Mouse (Mus musculus): ENCODE results near the gene Rdh13. TPM values are rescaled to one million over a fixed set of nuclear protein-coding genes. Genes with fewer than 3 reads are reported as not detected.

The Rdh13 gene
- total and polyA plus RNA-seq, 3 experiments: 16.4 to 20.9 (median 17.6) TPM

GRCm38 (mm10) chr7:4491308-4491707, 45.9 kb upstream of the Rdh13 start:
- Histone ChIP-seq H3K4me3 (replicated peaks in 1 of 3; ENCODE audit: low read depth in 2 of 3, low read length in 2 of 3, poor library complexity in 1 of 3) (no peak overlapping the region), H3K9ac (ENCODE audit: insufficient read depth, low read depth) (no peak overlapping the region), H3K4me1 (ENCODE audit: control insufficient read depth in 1 of 2, insufficient read depth in 2 of 2) (peaks cover 0 to 1% of the 10 kb centered on the region in 2 experiments; a peak in 1 of 4 replicates), H3K27me3 (replicated peaks) (no peaks in the 10 kb centered on the region), H3K79me2 (replicated peaks; ENCODE audit: control insufficient read depth, extremely low read depth, insufficient read depth, poor library complexity, severe bottlenecking) (peaks cover 14% of the 10 kb centered on the region; the same call in 1 of the 2 replicates), H3K36me3 (replicated peaks in 1 of 2; ENCODE audit: control insufficient read depth in 1 of 2, insufficient read depth in 1 of 2, low read length in 1 of 2) (peaks cover 81 to 100% of the 10 kb centered on the region in 2 experiments), H3K4me2 (ENCODE audit: insufficient read depth, low read depth, poor library complexity, severe bottlenecking) (no peak overlapping the region), H3K9me3 (replicated peaks; ENCODE audit: low read length) (no peaks in the 10 kb centered on the region), H3K27ac (ENCODE audit: insufficient read depth, low read depth) (no peak overlapping the region)
- dilution Hi-C loops (cut with MboI; ENCODE audit: extremely low pct_ligation_motif_present, extremely low pct_unique_long_range_greater_than_20kb, low sequenced_read_pairs): no loop called here
- no peak for DNase-seq (ENCODE audit: extremely low read depth)
- in situ Hi-C loops (cut with MboI; ENCODE audit: low pct_ligation_motif_present, low pct_unique_long_range_greater_than_20kb, low sequenced_read_pairs): no loop called here
- TF ChIP-seq MAX (IDR thresholded peaks at IDR 0.05; ENCODE audit: low read length) (no peak), CHD2 (IDR thresholded peaks at IDR 0.05; ENCODE audit: low read length) (no peak), GABPA (IDR thresholded peaks at IDR 0.05; ENCODE audit: insufficient replicate concordance, low read depth, low read length) (no peak), ELF1 (IDR thresholded peaks at IDR 0.05; ENCODE audit: low read depth, low read length) (no peak), CTCF (conservative IDR thresholded peaks at IDR 0.05 in 1 of 2, IDR thresholded peaks at IDR 0.05 in 1 of 2; ENCODE audit: low read depth in 2 of 2, low read length in 2 of 2) (no peak), EP300 (IDR thresholded peaks at IDR 0.05; ENCODE audit: low read length) (no peak), UBTF (IDR thresholded peaks at IDR 0.05; ENCODE audit: low read depth, low read length) (no peak), ZNF384 (IDR thresholded peaks at IDR 0.05; ENCODE audit: low read depth, low read length) (no peak), USF2 (conservative IDR thresholded peaks at IDR 0.05; ENCODE audit: low read depth, low read length) (no peak), E2F4 (IDR thresholded peaks at IDR 0.05; ENCODE audit: insufficient replicate concordance, low read depth, low read length) (no peak), MXI1 (IDR thresholded peaks at IDR 0.05; ENCODE audit: low read depth, low read length) (no peak), MAZ (IDR thresholded peaks at IDR 0.05; ENCODE audit: low read depth, low read length) (no peak), SMC3 (IDR thresholded peaks at IDR 0.05; ENCODE audit: low read depth, low read length) (no peak), TBP (conservative IDR thresholded peaks at IDR 0.05; ENCODE audit: low read depth, low read length) (no peak), MAFK (IDR thresholded peaks at IDR 0.05; ENCODE audit: insufficient replicate concordance, low read length) (no peak), MEF2A (IDR thresholded peaks at IDR 0.05; ENCODE audit: borderline replicate concordance, low read depth, low read length) (no peak), ZMIZ1 (IDR thresholded peaks at IDR 0.05; ENCODE audit: low read depth, low read length) (no peak), SIN3A (IDR thresholded peaks at IDR 0.05; ENCODE audit: low read length) (no peak)

GRCm38 (mm10) chr7:4482281-4482680, 36.8 kb upstream of the Rdh13 start:
- TF ChIP-seq ZC3H11A (IDR thresholded peaks at IDR 0.05; ENCODE audit: low read depth, low read length): no peak
- no peak for TF ChIP-seq KAT2A (IDR thresholded peaks at IDR 0.05; ENCODE audit: insufficient replicate concordance, low read length)
- TF ChIP-seq ZMIZ1 (IDR thresholded peaks at IDR 0.05; ENCODE audit: low read depth, low read length): no peak
- no peak for TF ChIP-seq ELF1 (IDR thresholded peaks at IDR 0.05; ENCODE audit: low read depth, low read length)
- TF ChIP-seq NRF1 (IDR thresholded peaks at IDR 0.05; ENCODE audit: low read depth, low read length): no peak
- TF ChIP-seq SIN3A (IDR thresholded peaks at IDR 0.05; ENCODE audit: low read length): no peak
- TF ChIP-seq HCFC1 (IDR thresholded peaks at IDR 0.05; ENCODE audit: low read depth, low read length): no peak
- TF ChIP-seq UBTF (IDR thresholded peaks at IDR 0.05; ENCODE audit: low read depth, low read length): no peak
- TF ChIP-seq PAX5 (IDR thresholded peaks at IDR 0.05; ENCODE audit: low read length): no peak
- no peak for TF ChIP-seq CHD2 (IDR thresholded peaks at IDR 0.05; ENCODE audit: low read length)
- TF ChIP-seq POLR2A (IDR thresholded peaks at IDR 0.05; ENCODE audit: low read depth, low read length): no peak
- no peaks in the 10 kb centered on the region for H3K79me2 ChIP-seq (replicated peaks; ENCODE audit: control insufficient read depth, extremely low read depth, insufficient read depth, poor library complexity, severe bottlenecking)
- H3K36me3 ChIP-seq (replicated peaks in 1 of 2; ENCODE audit: control insufficient read depth in 1 of 2, insufficient read depth in 1 of 2, low read length in 1 of 2): peaks cover 83 to 100% of the 10 kb centered on the region in 2 experiments
- no peak overlapping the region for H3K9ac ChIP-seq (ENCODE audit: insufficient read depth, low read depth)
- dilution Hi-C loops (cut with MboI; ENCODE audit: extremely low pct_ligation_motif_present, extremely low pct_unique_long_range_greater_than_20kb, low sequenced_read_pairs) (no loop called here), in situ Hi-C loops (cut with MboI; ENCODE audit: low pct_ligation_motif_present, low pct_unique_long_range_greater_than_20kb, low sequenced_read_pairs) (no loop called here)
- no peaks in the 10 kb centered on the region for H3K27me3 ChIP-seq (replicated peaks)
- no peaks in the 10 kb centered on the region for H3K9me3 ChIP-seq (replicated peaks; ENCODE audit: low read length)
- no peak for DNase-seq (ENCODE audit: extremely low read depth)
- no peak overlapping the region for H3K27ac ChIP-seq (ENCODE audit: insufficient read depth, low read depth)
- H3K4me3 ChIP-seq (replicated peaks in 1 of 3; ENCODE audit: low read depth in 2 of 3, low read length in 2 of 3, poor library complexity in 1 of 3): no peak overlapping the region
- no peak overlapping the region for H3K4me2 ChIP-seq (ENCODE audit: insufficient read depth, low read depth, poor library complexity, severe bottlenecking)
- H3K4me1 ChIP-seq (ENCODE audit: control insufficient read depth in 1 of 2, insufficient read depth in 2 of 2): no peaks in the 10 kb centered on the region
